Mouse (Mus musculus): ENCODE measurements at regions not wholly inside any gene's neighbourhood (a gene's known extent, or its start where the extent isn't known, plus 50 kb on each side); places are given as distances from the start of the nearest gene placed in this dataset.

DNA sequence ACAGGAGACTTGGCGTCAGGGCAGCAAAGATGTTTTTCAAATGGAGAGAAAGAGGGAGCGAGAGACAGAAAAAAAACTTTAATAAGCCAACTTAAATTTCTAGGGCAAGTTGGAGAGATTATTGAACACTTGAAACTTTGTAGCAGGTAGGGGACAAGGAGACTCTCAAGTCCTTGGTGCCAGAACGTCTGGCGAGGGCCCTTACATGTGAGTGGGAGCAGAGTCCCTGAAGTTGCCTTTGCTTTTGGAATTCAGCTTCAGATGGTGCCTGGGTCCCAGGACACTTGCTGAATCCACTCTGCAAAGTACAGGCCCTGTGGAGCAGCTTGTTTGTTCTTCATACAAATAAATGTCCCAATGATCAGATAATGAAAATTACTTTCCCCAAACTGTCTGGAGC, 693.2 kb upstream of the Adgrl2 start:
- no peak overlapping the region for H3K27ac ChIP-seq
- no peaks in the 10 kb centered on the region for H3K27me3 ChIP-seq (ENCODE audit: insufficient read depth, poor library complexity, severe bottlenecking)
- H3K36me3 ChIP-seq, result no peaks in the 10 kb centered on the region
- no peaks in the 10 kb centered on the region for H3K4me1 ChIP-seq (replicated peaks)
- no peak for DNase-seq (ENCODE audit: low spot score)
- WGBS, result 89% methylated on average over 4 of the region's 4 CpGs
- no peak overlapping the region for H3K4me3 ChIP-seq
- H3K9me3 ChIP-seq, result no peaks in the 10 kb centered on the region

DNA sequence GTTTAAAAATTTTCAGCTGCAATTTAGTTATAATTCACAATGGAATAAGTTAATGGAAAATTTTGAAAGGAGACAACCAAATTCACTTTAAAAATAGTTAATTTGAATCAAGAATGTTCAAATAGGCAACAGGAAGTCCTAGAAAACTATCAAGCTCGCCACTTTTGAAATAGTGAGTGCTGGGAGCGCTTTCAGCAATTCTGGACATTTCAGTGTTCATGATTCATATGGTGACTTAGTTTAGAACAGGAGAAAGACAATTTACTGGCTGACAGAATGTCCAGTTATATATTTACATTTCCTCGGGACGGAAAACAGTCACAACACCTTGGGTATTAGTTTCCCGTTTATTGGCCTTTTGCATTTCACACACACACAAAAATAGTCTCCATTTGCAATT, 691.9 kb upstream of the Adgrl2 start:
- Histone ChIP-seq H3K36me3 (no peaks in the 10 kb centered on the region), H3K27me3 (ENCODE audit: insufficient read depth, poor library complexity, severe bottlenecking) (no peaks in the 10 kb centered on the region), H3K4me1 (replicated peaks) (no peaks in the 10 kb centered on the region), H3K9me3 (no peaks in the 10 kb centered on the region), H3K27ac (no peak overlapping the region), H3K4me3 (no peak overlapping the region)
- no peak for DNase-seq (ENCODE audit: low spot score)
- 91% methylated on average over 5 of the region's 5 CpGs for WGBS

DNA sequence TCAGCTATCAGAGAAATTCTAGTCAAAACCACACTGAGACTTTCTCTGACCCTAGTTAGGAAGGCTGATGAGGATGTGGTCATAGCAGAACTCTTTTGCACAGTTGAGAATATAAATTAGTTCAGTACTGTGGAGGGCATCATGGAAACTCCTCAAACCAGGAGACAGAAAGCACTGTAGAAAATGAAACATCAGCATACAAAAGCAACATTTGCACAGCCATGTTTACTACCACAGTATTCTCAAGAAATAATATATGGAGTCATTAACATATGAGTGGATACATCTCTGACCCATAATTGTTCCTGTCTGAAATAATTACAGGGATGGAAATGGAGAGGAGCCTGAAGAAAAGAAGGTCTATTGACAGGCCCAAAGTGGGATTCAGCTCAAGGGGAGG, 683.6 kb upstream of the Adgrl2 start:
- no peaks in the 10 kb centered on the region for H3K4me1 ChIP-seq (replicated peaks)
- H3K9me3 ChIP-seq, result no peaks in the 10 kb centered on the region
- H3K4me3 ChIP-seq, result no peak overlapping the region
- no peaks in the 10 kb centered on the region for H3K36me3 ChIP-seq
- H3K27ac ChIP-seq, result no peak overlapping the region
- no peak for DNase-seq (ENCODE audit: low spot score)
- no peaks in the 10 kb centered on the region for H3K27me3 ChIP-seq (ENCODE audit: insufficient read depth, poor library complexity, severe bottlenecking)

DNA sequence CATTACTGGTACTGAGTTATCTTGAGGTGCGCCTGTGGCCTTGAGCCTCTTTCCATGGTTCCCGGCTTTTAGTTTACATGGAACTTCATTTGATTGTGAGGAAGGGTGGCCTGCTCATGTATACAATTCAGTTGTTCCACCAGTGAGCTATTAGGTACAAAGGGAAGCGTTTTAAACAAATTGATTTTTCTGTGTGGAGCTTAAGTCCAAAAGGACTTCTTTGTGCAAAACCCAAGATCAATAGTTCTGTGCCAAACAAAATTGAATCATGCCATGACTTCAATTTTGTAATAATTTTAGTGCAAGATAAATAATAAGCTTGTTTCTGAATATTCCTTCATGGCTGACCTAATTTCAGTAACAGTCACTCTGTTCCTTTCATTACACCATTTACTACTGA, 674.3 kb upstream of the Adgrl2 start:
- Histone ChIP-seq H3K4me1 (replicated peaks) (no peaks in the 10 kb centered on the region), H3K9me3 (no peaks in the 10 kb centered on the region), H3K4me3 (no peak overlapping the region), H3K27ac (no peak overlapping the region), H3K27me3 (ENCODE audit: insufficient read depth, poor library complexity, severe bottlenecking) (no peaks in the 10 kb centered on the region), H3K36me3 (no peaks in the 10 kb centered on the region)
- no peak for DNase-seq (ENCODE audit: low spot score)
- 88% methylated on average over 3 of the region's 3 CpGs for WGBS

DNA sequence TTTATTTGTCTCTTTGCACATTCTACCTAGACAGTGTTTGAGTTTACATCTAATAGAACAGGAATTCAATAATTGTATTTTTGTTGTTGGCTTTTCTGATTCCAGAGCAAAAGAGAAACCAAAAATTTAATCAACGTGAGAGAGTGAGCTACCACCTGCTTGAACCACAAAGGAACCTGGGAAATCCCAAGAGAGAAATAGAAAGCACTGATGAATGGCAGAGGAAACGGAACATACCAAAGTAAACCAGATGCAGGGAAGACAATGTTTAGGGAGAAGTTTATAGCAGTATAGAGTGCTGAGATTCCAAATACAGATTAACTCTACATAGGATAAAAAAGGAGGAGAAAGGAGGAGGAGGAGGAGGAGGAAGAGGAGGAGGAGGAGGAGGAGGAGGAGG, 648.0 kb upstream of the Adgrl2 start:
- Histone ChIP-seq H3K9me3 (no peaks in the 10 kb centered on the region), H3K27ac (no peak overlapping the region), H3K27me3 (ENCODE audit: insufficient read depth, poor library complexity, severe bottlenecking) (no peaks in the 10 kb centered on the region), H3K4me3 (no peak overlapping the region), H3K36me3 (no peaks in the 10 kb centered on the region), H3K4me1 (replicated peaks) (no peaks in the 10 kb centered on the region)
- WGBS, result 78% methylated on average over 2 of the region's 2 CpGs
- no peak for DNase-seq (ENCODE audit: low spot score)

DNA sequence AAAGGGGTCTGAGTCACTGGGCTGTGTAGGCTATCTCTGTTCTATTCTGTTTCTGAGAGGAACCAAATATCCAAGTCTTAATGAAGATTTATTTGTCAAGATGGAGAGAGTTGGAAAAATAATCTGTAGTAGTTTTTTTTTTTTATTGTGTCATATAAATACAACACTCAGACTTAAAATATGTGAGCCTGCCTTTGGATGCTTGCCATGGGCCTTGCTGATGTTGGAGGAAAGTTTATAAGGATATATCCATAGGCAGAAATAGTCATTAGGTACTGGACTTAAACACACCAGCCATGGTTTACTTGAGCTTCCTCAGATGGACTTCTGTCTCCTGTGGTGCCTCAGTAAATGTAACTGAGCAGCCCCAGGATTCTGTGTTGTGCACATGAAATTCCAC, 635.8 kb upstream of the Adgrl2 start:
- no peak overlapping the region for H3K4me3 ChIP-seq
- H3K4me1 ChIP-seq (replicated peaks), result no peaks in the 10 kb centered on the region
- no peak overlapping the region for H3K27ac ChIP-seq
- DNase-seq (ENCODE audit: low spot score), result no peak
- no peaks in the 10 kb centered on the region for H3K27me3 ChIP-seq (ENCODE audit: insufficient read depth, poor library complexity, severe bottlenecking)
- no peaks in the 10 kb centered on the region for H3K9me3 ChIP-seq
- H3K36me3 ChIP-seq, result no peaks in the 10 kb centered on the region

DNA sequence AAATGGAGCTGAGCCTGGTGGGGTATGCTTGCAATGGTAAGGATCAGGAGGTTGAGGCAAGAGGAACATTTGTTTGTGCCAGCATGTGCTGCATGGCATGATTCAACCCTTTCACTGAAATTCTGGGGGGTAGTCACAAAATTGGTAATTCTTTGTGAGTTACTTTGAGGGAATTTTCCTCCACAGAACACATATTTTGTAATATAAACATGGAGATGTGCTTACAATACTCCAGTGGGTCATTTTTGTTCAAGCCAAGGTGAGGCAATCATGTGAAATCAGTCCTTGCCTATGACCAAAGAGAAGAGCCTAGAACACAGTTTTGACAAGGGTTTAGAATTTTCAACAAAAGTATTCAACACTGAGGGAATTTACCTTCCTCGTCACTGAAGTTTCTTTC, 635.1 kb upstream of the Adgrl2 start:
- Histone ChIP-seq H3K4me1 (replicated peaks) (no peaks in the 10 kb centered on the region), H3K4me3 (no peak overlapping the region), H3K36me3 (no peaks in the 10 kb centered on the region), H3K27me3 (ENCODE audit: insufficient read depth, poor library complexity, severe bottlenecking) (no peaks in the 10 kb centered on the region), H3K27ac (no peak overlapping the region), H3K9me3 (no peaks in the 10 kb centered on the region)
- WGBS, result 96% methylated on average over 1 of the region's 1 CpGs
- no peak for DNase-seq (ENCODE audit: low spot score)

DNA sequence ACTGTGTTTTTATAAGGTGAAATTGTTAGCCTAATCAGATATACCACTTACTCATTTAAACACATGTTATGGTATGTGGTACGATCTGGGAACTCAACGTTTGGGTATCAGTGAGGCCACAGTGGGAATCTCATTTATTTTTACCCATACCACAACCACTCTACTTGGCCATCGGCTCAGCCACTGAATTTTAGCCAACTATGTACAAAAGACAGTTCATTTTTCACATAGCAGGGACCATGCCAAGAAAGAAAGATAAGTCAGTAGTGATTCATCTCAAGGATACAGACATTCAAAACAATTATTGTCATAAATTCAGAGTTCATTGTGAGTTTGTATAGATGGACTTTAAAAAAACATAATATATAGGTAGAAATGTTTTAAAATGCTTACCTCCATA, 634.7 kb upstream of the Adgrl2 start:
- H3K36me3 ChIP-seq, result no peaks in the 10 kb centered on the region
- no peaks in the 10 kb centered on the region for H3K4me1 ChIP-seq (replicated peaks)
- no peaks in the 10 kb centered on the region for H3K9me3 ChIP-seq
- 88% methylated on average over 3 of the region's 3 CpGs for WGBS
- no peak for DNase-seq (ENCODE audit: low spot score)
- H3K27me3 ChIP-seq (ENCODE audit: insufficient read depth, poor library complexity, severe bottlenecking), result no peaks in the 10 kb centered on the region
- H3K27ac ChIP-seq, result no peak overlapping the region
- no peak overlapping the region for H3K4me3 ChIP-seq

DNA sequence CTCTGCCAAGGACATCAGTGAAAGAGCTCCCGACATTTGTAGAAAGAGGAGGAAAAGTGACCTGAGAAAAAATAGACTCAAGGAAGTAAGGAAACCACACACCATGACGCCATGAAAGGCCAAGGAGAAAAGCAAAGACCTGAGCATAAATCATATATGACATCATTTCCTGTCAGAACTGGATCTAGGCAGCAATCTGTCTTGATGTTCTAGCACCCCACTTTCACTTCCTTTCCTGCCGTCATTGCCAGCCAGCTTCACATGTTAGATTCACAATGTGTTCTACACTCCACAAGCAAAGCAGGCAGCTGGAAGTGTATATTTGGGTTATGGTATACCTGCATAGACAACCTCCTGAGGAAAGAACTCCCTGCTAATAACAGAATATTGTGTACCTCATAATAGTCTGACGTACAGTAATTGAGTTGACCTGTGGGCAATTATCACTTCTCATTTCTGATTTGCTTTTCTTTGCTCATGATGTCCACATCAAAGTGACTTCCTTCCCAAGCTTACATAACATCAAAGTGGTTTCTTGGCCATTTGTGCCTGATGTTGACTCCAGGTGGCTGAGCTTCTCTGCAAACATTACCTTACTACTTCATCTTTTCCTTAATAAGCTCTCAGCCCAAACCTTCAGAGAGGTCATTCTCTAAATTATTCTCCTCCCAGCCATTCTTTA, 633.6 kb upstream of the Adgrl2 start:
- Histone ChIP-seq H3K27me3 (ENCODE audit: insufficient read depth, poor library complexity, severe bottlenecking) (no peaks in the 10 kb centered on the region), H3K36me3 (no peaks in the 10 kb centered on the region), H3K27ac (no peak overlapping the region), H3K9me3 (no peaks in the 10 kb centered on the region), H3K4me3 (no peak overlapping the region), H3K4me1 (replicated peaks) (no peaks in the 10 kb centered on the region)
- no peak for DNase-seq (ENCODE audit: low spot score)
- WGBS, result 90% methylated on average over 4 of the region's 4 CpGs

DNA sequence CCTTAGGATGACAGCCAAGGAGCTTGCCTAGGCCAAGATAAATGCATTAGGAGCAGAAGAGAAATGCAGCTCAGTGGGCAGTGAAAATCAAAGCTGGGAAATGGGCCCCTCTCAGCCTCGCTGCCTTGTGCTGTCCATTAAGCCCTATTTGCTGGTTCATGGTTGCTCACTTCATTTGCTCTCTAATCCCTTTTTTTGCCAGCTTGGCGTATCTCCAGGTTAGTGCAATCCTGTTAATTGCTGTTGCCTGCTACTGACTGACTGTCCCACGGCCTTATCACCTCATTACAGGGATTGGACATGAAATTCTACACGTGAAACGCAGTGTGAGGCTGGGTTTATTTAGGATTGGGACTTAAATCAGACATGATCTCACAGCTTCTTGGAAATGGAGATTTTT, 613.5 kb upstream of the Adgrl2 start:
- Histone ChIP-seq H3K4me1 (replicated peaks) (no peaks in the 10 kb centered on the region), H3K27ac (no peak overlapping the region)
- DNase-seq (ENCODE audit: low spot score), result no peak

DNA sequence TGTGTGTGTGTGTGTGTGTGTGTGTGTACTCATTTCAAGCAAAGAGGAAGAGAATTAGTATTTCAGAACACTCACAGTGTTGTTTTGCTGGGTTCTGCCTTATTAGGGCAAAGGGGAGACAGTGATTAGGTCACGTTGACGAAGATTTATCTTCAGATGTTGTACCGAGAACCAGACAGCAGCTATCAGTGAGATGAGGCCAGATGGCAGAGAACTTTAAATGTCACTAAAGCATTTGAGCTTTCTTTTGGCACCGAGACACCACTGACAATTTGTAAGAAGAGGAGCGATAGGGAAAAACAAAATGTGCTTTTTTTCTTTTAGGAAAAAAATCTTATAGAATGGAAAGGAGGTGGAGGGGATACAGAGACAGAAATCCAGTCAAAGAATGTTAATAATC, 610.9 kb upstream of the Adgrl2 start:
- no peaks in the 10 kb centered on the region for H3K9me3 ChIP-seq
- H3K4me1 ChIP-seq (replicated peaks), result no peaks in the 10 kb centered on the region
- DNase-seq (ENCODE audit: low spot score), result no peak
- H3K27me3 ChIP-seq (ENCODE audit: insufficient read depth, poor library complexity, severe bottlenecking), result no peaks in the 10 kb centered on the region
- 85% methylated on average over 5 of the region's 5 CpGs for WGBS
- H3K27ac ChIP-seq, result no peak overlapping the region
- no peak overlapping the region for H3K4me3 ChIP-seq
- H3K36me3 ChIP-seq, result no peaks in the 10 kb centered on the region

More for the DNA sequence above, 613.5 kb upstream of the Adgrl2 start:
- H3K4me3 ChIP-seq, result no peak overlapping the region
- 91% methylated on average over 5 of the region's 5 CpGs for WGBS
- no peaks in the 10 kb centered on the region for H3K36me3 ChIP-seq
- no peaks in the 10 kb centered on the region for H3K27me3 ChIP-seq (ENCODE audit: insufficient read depth, poor library complexity, severe bottlenecking)
- no peaks in the 10 kb centered on the region for H3K9me3 ChIP-seq

DNA sequence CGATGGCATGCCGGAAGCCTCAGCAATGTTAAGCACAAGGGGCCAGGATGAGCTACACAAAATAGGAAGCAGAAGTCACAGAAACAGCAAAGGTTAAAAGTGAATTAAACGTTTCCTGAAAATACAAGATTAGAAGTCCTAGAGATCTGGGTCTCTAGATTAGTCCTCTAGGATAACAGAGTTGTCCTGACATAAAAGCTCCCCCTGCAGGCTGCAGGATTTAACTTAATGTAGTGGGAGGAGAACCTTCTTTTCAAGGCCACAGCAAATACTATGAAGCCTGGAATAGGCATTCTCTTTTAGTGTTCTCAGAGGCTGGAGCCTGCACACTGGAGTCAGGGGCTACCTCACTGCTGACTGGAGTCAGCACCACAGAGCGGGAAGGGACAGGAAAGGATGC, 604.1 kb upstream of the Adgrl2 start:
- H3K27ac ChIP-seq, result no peak overlapping the region
- no peak overlapping the region for H3K4me3 ChIP-seq
- 73% methylated on average over 4 of the region's 4 CpGs for WGBS
- no peaks in the 10 kb centered on the region for H3K27me3 ChIP-seq (ENCODE audit: insufficient read depth, poor library complexity, severe bottlenecking)
- no peaks in the 10 kb centered on the region for H3K4me1 ChIP-seq (replicated peaks)
- H3K36me3 ChIP-seq, result no peaks in the 10 kb centered on the region
- DNase-seq (ENCODE audit: low spot score), result no peak
- H3K9me3 ChIP-seq, result no peaks in the 10 kb centered on the region

DNA sequence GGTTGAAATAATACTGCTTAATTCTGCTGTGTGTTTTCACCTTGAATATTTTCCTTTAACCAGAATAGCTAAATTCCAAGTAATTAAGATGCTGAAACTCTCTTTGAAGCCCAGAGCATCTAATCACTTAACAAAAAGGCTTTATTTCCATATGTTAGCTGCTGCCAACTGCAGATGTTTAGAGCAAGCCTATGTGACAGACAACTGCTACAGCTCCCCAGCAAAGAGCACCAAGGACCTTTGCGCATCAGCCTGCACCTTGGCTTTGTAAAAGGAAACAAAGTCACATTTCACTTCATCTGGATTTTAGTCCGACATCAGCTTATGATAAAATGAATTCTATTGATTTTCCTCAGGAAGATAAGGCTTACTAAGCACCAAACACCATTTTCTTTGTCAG, 595.4 kb upstream of the Adgrl2 start:
- Histone ChIP-seq H3K9me3 (no peaks in the 10 kb centered on the region), H3K4me1 (replicated peaks) (peaks cover 23% of the 10 kb centered on the region), H3K27me3 (ENCODE audit: insufficient read depth, poor library complexity, severe bottlenecking) (no peaks in the 10 kb centered on the region), H3K4me3 (no peak overlapping the region), H3K27ac (no peak overlapping the region), H3K36me3 (no peaks in the 10 kb centered on the region)
- WGBS, result 30% methylated on average over 2 of the region's 2 CpGs
- no peak for DNase-seq (ENCODE audit: low spot score)

DNA sequence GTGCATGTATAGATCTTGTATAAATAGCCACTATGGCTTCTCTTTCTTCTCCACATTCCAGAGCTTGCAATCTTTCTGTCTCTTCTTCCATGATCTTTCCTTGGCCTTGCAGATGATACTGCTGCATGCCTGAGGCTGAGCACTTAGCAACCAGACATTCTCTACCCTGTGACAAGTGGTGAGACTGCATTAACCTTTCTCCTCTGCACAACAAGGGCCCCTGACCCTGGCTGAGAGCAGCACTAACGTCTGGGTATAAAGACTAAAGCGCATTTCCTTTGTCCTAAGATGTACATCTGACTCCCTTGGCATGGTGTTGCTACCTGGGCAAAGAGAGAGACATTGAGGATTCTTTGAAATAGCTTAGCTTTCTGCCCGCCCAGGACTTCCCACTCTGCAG, 590.8 kb upstream of the Adgrl2 start:
- peaks cover 44% of the 10 kb centered on the region for H3K4me1 ChIP-seq (replicated peaks)
- WGBS, result 32% methylated on average over 3 of the region's 3 CpGs
- H3K27me3 ChIP-seq (ENCODE audit: insufficient read depth, poor library complexity, severe bottlenecking), result no peaks in the 10 kb centered on the region
- H3K9me3 ChIP-seq, result no peaks in the 10 kb centered on the region
- H3K36me3 ChIP-seq, result no peaks in the 10 kb centered on the region
- peak overlapping the region; percentile 77 for H3K27ac ChIP-seq
- no peak overlapping the region for H3K4me3 ChIP-seq
- DNase-seq (ENCODE audit: low spot score), result peak; percentile 66
